Mouse (Mus musculus): ENCODE results near the gene Rgl3. TPM values are rescaled to one million over a fixed set of nuclear protein-coding genes. Genes with fewer than 3 reads are reported as not detected.

Rgl3 gene
- total RNA-seq, 1 experiment from 2014 or later = not detected

DNA sequence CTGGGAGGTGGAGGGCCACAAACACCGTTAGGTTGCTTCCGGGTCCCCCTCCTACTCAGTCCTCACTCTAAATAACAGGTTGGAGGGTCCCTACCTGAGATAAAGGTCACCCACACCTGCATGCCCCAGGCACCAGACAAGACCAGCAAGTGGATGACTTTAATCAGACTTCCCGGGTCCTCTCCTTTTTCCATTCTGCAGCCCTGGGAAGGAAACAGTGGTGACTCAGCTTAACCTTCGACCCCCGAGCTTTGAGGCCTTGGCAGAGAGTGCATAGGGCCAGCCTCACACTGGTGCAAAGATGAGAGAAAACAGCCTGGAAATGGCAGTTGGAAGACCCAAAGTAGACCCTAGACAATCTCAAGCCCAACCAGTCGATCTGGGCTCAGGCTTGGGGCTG lies 63.1 kb downstream of the Rgl3 start:
- ATAC-seq (replicated peaks; ENCODE audit: low read depth, poor library complexity, severe bottlenecking) = no peak

DNA sequence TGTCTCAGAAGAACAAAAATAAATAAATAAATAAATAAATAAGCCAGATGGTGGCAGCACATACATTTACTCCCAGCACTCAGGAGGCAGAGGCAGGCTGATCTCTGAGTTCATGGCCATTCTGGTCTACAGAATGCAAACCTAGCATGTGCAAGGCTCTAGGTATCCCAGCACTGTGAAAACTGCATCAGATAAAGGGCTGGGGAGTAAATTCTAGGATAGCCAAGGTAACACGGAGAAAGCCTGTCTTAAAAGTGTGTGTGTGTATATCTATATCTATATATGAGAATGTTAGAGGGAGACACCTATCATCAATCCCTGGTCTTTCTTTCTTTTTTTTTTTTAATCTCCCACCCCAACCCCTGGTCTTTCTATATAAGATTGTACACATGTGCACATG lies 63.7 kb downstream of the Rgl3 start:
- ATAC-seq (replicated peaks; ENCODE audit: low read depth, poor library complexity, severe bottlenecking) = no peak

GRCm38 (mm10) chr9:21925034-21925433 lies 64.2 kb downstream of the Rgl3 start:
- no peak for ATAC-seq (replicated peaks; ENCODE audit: low read depth, poor library complexity, severe bottlenecking)

DNA sequence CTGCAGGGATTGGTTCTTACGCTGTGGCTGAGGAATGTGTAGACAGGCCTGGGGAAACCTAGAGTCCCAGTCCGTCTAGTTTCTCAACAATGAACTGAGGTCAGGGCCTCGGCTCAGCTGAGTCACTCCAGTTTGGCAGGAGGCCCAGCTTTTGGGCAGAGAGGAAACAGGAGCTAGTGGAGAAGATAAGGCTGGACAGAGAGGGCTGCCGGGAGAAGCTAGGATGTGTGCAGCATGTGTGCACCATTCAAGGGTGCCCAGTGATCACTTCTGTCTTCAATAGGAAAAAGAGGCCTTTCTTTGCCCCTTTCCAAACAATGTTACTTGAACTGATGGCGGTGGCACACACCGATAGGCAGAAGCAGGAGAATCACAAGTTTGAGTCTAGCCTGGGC lies 65.2 kb downstream of the Rgl3 start:
- peak; percentile 81 for ATAC-seq (replicated peaks; ENCODE audit: low read depth, poor library complexity, severe bottlenecking)

GRCm38 (mm10) chr9:21923490-21924098 lies 65.7 kb downstream of the Rgl3 start:
- ATAC-seq (replicated peaks; ENCODE audit: low read depth, poor library complexity, severe bottlenecking) = no peak

GRCm38 (mm10) chr9:21923036-21923435 lies 66.2 kb downstream of the Rgl3 start:
- ATAC-seq (replicated peaks; ENCODE audit: low read depth, poor library complexity, severe bottlenecking) = no peak

Other genes with a start within 250 kb of the Rgl3 start
- 120 and 131 TPM in 2 replicates for gene Spc24, start 229.1 kb downstream of the Rgl3 start, total RNA-seq (2017)
- gene Kank2, start 190.7 kb downstream of the Rgl3 start, total RNA-seq (2017) = 1.3 and 1.4 TPM in 2 replicates
- gene Angptl8, start 153.9 kb downstream of the Rgl3 start, total RNA-seq (2017) = not detected in 2 replicates
- gene Dock6, start 136.8 kb downstream of the Rgl3 start, total RNA-seq (2017) = 1.8 and 2.7 TPM in 2 replicates
- gene Rab3d, start 71.3 kb downstream of the Rgl3 start, total RNA-seq (2017) = 12.5 and 17.1 TPM in 2 replicates
- not detected in 2 replicates for gene Ccdc159, start 62.0 kb downstream of the Rgl3 start, total RNA-seq (2017)
- gene Tmem205, start 61.9 kb downstream of the Rgl3 start, total RNA-seq (2017) = 12.1 and 14.1 TPM in 2 replicates
- 0.09 TPM in 1 of 2 replicates, not detected in the other for gene Plppr2, start 52.4 kb downstream of the Rgl3 start, total RNA-seq (2017)
- gene Swsap1, start 33.7 kb downstream of the Rgl3 start, total RNA-seq (2017) = 3.7 and 6.9 TPM in 2 replicates
- 11.0 and 22.8 TPM in 2 replicates for gene Epor, start 25.9 kb downstream of the Rgl3 start, total RNA-seq (2017)
- gene Ccdc151, start 13.2 kb upstream of the Rgl3 start, total RNA-seq (2017) = not detected in 2 replicates
- 117 and 121 TPM in 2 replicates for gene Prkcsh, start 13.4 kb upstream of the Rgl3 start, total RNA-seq (2017)
- gene Elavl3, start 62.6 kb upstream of the Rgl3 start, total RNA-seq (2017) = not detected in 2 replicates
- not detected in 2 replicates for gene Gm49318, start 81.8 kb upstream of the Rgl3 start, total RNA-seq (2017)
- gene Zfp653, start 81.9 kb upstream of the Rgl3 start, total RNA-seq (2017) = 5.7 and 7.9 TPM in 2 replicates
- gene Ecsit, start 96.0 kb upstream of the Rgl3 start, total RNA-seq (2017) = 16.6 and 23.6 TPM in 2 replicates
- not detected in 2 replicates for gene Cnn1, start 109.8 kb upstream of the Rgl3 start, total RNA-seq (2017)
- 35.3 and 38.1 TPM in 2 replicates for gene Elof1, start 127.7 kb upstream of the Rgl3 start, total RNA-seq (2017)
- gene Acp5, start 146.3 kb upstream of the Rgl3 start, total RNA-seq (2017) = 1.4 and 3.8 TPM in 2 replicates
- gene Pigyl, start 167.4 kb upstream of the Rgl3 start, total RNA-seq (2017) = 16.3 and 34.4 TPM in 2 replicates
- gene Zfp872, start 198.6 kb upstream of the Rgl3 start, total RNA-seq (2017) = not detected in 2 replicates
- gene Zfp809, start 236.3 kb upstream of the Rgl3 start, total RNA-seq (2017) = 38.4 and 41.9 TPM in 2 replicates

All from common myeloid progenitor, adult 5-6 weeks (primary cell).